Mouse (Mus musculus): Measurements from ENCODE around the gene Rasa4. TPM values are rescaled to one million over a fixed set of nuclear protein-coding genes. Genes with fewer than 3 reads are reported as not detected.
A peak's percentile ranks its signal among the peaks of the same experiment; 100 is the strongest.
"Not testable (repeated sequence)": the region's sequence is repeated elsewhere in the genome, so short reads cannot be mapped to it uniquely, and the experiment has no call there.

Rasa4 gene
- polyA plus RNA-seq, 1 experiment: 9.1 TPM

- no peak overlapping the region for H3K27ac ChIP-seq (ENCODE audit: insufficient read depth, low read depth, low read length)
- H3K4me1 ChIP-seq (ENCODE audit: control insufficient read depth, insufficient read depth, low read length): 0 out of 2 replicates have a peak, but pooled peaks cover 2% of the 10 kb centered on the region
- WGBS: 50% methylated on average over 8 of the region's 8 CpGs
- H3K27me3 ChIP-seq (replicated peaks; ENCODE audit: control insufficient read depth, insufficient read depth, low read length): no peaks in the 10 kb centered on the region
- no peaks in the 10 kb centered on the region for H3K36me3 ChIP-seq (ENCODE audit: control insufficient read depth, insufficient read depth, low read length)
- no peak for DNase-seq
- TF ChIP-seq POLR2A (IDR thresholded peaks at IDR 0.05; ENCODE audit: low read depth, low read length): no peak
- no peak for TF ChIP-seq CTCF (conservative IDR thresholded peaks at IDR 0.05; ENCODE audit: insufficient read depth, insufficient read length, low read depth, low read length)
- no peak overlapping the region for H3K4me3 ChIP-seq (ENCODE audit: insufficient read depth, low read depth, low read length)
Measured at GRCm38 (mm10) chr5:136094249-136095010, 10.7 kb downstream of the Rasa4 start.

GRCm38 (mm10) chr5:136095089-136095488, 11.4 kb downstream of the Rasa4 start:
- no peak for TF ChIP-seq CTCF (conservative IDR thresholded peaks at IDR 0.05; ENCODE audit: insufficient read depth, insufficient read length, low read depth, low read length)
- no peak for TF ChIP-seq POLR2A (IDR thresholded peaks at IDR 0.05; ENCODE audit: low read depth, low read length)
- Histone ChIP-seq H3K4me3 (ENCODE audit: insufficient read depth, low read depth, low read length) (no peak overlapping the region), H3K36me3 (ENCODE audit: control insufficient read depth, insufficient read depth, low read length) (no peaks in the 10 kb centered on the region), H3K4me1 (ENCODE audit: control insufficient read depth, insufficient read depth, low read length) (0 out of 2 replicates have a peak, but pooled peaks cover 2% of the 10 kb centered on the region), H3K27me3 (replicated peaks; ENCODE audit: control insufficient read depth, insufficient read depth, low read length) (no peaks in the 10 kb centered on the region), H3K27ac (ENCODE audit: insufficient read depth, low read depth, low read length) (no peak overlapping the region)
- DNase-seq: no peak
- 84% methylated on average over 7 of the region's 7 CpGs for WGBS

GRCm38 (mm10) chr5:136098536-136098935, 14.8 kb downstream of the Rasa4 start:
- WGBS: 55% methylated on average over 10 of the region's 10 CpGs
- Histone ChIP-seq H3K27me3 (replicated peaks; ENCODE audit: control insufficient read depth, insufficient read depth, low read length) (no peaks in the 10 kb centered on the region), H3K36me3 (ENCODE audit: control insufficient read depth, insufficient read depth, low read length) (no peaks in the 10 kb centered on the region), H3K4me3 (ENCODE audit: insufficient read depth, low read depth, low read length) (no peak overlapping the region), H3K4me1 (ENCODE audit: control insufficient read depth, insufficient read depth, low read length) (0 out of 2 replicates have a peak, but pooled peaks cover 2% of the 10 kb centered on the region), H3K27ac (ENCODE audit: insufficient read depth, low read depth, low read length) (peak overlapping the region; percentile 27; the same call in 1 of the 2 replicates)
- DNase-seq: peak; percentile 87
- TF ChIP-seq POLR2A (IDR thresholded peaks at IDR 0.05; ENCODE audit: low read depth, low read length): no peak
- TF ChIP-seq CTCF (conservative IDR thresholded peaks at IDR 0.05; ENCODE audit: insufficient read depth, insufficient read length, low read depth, low read length): no peak

GRCm38 (mm10) chr5:136102099-136102820, 18.5 kb downstream of the Rasa4 start:
- 15% methylated on average over 41 of the region's 41 CpGs for WGBS
- 0 out of 2 replicates have a peak, but pooled peaks cover 2% of the 10 kb centered on the region for H3K4me1 ChIP-seq (ENCODE audit: control insufficient read depth, insufficient read depth, low read length)
- no peak overlapping the region for H3K27ac ChIP-seq (ENCODE audit: insufficient read depth, low read depth, low read length)
- DNase-seq: peak; percentile 72
- H3K36me3 ChIP-seq (ENCODE audit: control insufficient read depth, insufficient read depth, low read length): no peaks in the 10 kb centered on the region
- peak overlapping the region; percentile 23; the same call in 1 of the 2 replicates for H3K4me3 ChIP-seq (ENCODE audit: insufficient read depth, low read depth, low read length)
- TF ChIP-seq POLR2A (IDR thresholded peaks at IDR 0.05; ENCODE audit: low read depth, low read length) (no peak), CTCF (conservative IDR thresholded peaks at IDR 0.05; ENCODE audit: insufficient read depth, insufficient read length, low read depth, low read length) (peak; percentile 93)
- no peaks in the 10 kb centered on the region for H3K27me3 ChIP-seq (replicated peaks; ENCODE audit: control insufficient read depth, insufficient read depth, low read length)

GRCm38 (mm10) chr5:136104511-136104910, 20.8 kb downstream of the Rasa4 start:
- peak; percentile 25; the same call in 1 of the 2 replicates for TF ChIP-seq CTCF (conservative IDR thresholded peaks at IDR 0.05; ENCODE audit: insufficient read depth, insufficient read length, low read depth, low read length)
- TF ChIP-seq POLR2A (IDR thresholded peaks at IDR 0.05; ENCODE audit: low read depth, low read length): no peak
- 95% methylated on average over 5 of the region's 5 CpGs for WGBS
- Histone ChIP-seq H3K4me3 (ENCODE audit: insufficient read depth, low read depth, low read length) (no peak overlapping the region), H3K27me3 (replicated peaks; ENCODE audit: control insufficient read depth, insufficient read depth, low read length) (no peaks in the 10 kb centered on the region), H3K4me1 (ENCODE audit: control insufficient read depth, insufficient read depth, low read length) (no peaks in the 10 kb centered on the region; the same call in 1 of the 2 replicates), H3K36me3 (ENCODE audit: control insufficient read depth, insufficient read depth, low read length) (no peaks in the 10 kb centered on the region), H3K27ac (ENCODE audit: insufficient read depth, low read depth, low read length) (no peak overlapping the region)
- no peak for DNase-seq

GRCm38 (mm10) chr5:136108486-136108885, 24.8 kb downstream of the Rasa4 start:
- no peaks in the 10 kb centered on the region; the same call in 1 of the 2 replicates for H3K4me1 ChIP-seq (ENCODE audit: control insufficient read depth, insufficient read depth, low read length)
- no peaks in the 10 kb centered on the region for H3K27me3 ChIP-seq (replicated peaks; ENCODE audit: control insufficient read depth, insufficient read depth, low read length)
- 56% methylated on average over 2 of the region's 2 CpGs for WGBS
- no peaks in the 10 kb centered on the region for H3K36me3 ChIP-seq (ENCODE audit: control insufficient read depth, insufficient read depth, low read length)
- no peak overlapping the region for H3K27ac ChIP-seq (ENCODE audit: insufficient read depth, low read depth, low read length)
- no peak overlapping the region for H3K4me3 ChIP-seq (ENCODE audit: insufficient read depth, low read depth, low read length)
- TF ChIP-seq CTCF (conservative IDR thresholded peaks at IDR 0.05; ENCODE audit: insufficient read depth, insufficient read length, low read depth, low read length) (no peak), POLR2A (IDR thresholded peaks at IDR 0.05; ENCODE audit: low read depth, low read length) (no peak)
- no peak for DNase-seq

GRCm38 (mm10) chr5:136109042-136109441, 25.3 kb downstream of the Rasa4 start:
- Histone ChIP-seq H3K36me3 (ENCODE audit: control insufficient read depth, insufficient read depth, low read length) (no peaks in the 10 kb centered on the region), H3K4me1 (ENCODE audit: control insufficient read depth, insufficient read depth, low read length) (no peaks in the 10 kb centered on the region; the same call in 1 of the 2 replicates), H3K27ac (ENCODE audit: insufficient read depth, low read depth, low read length) (no peak overlapping the region), H3K4me3 (ENCODE audit: insufficient read depth, low read depth, low read length) (no peak overlapping the region), H3K27me3 (replicated peaks; ENCODE audit: control insufficient read depth, insufficient read depth, low read length) (no peaks in the 10 kb centered on the region)
- WGBS: 59% methylated on average over 3 of the region's 3 CpGs
- TF ChIP-seq CTCF (conservative IDR thresholded peaks at IDR 0.05; ENCODE audit: insufficient read depth, insufficient read length, low read depth, low read length) (no peak), POLR2A (IDR thresholded peaks at IDR 0.05; ENCODE audit: low read depth, low read length) (no peak)
- DNase-seq: peak; percentile 46

GRCm38 (mm10) chr5:136113546-136113945, 29.8 kb downstream of the Rasa4 start:
- not testable (repeated sequence) for H3K27ac ChIP-seq (ENCODE audit: insufficient read depth, low read depth, low read length); H3K4me3 ChIP-seq (ENCODE audit: insufficient read depth, low read depth, low read length); H3K27me3 ChIP-seq (replicated peaks; ENCODE audit: control insufficient read depth, insufficient read depth, low read length); H3K36me3 ChIP-seq (ENCODE audit: control insufficient read depth, insufficient read depth, low read length); H3K4me1 ChIP-seq (ENCODE audit: control insufficient read depth, insufficient read depth, low read length); DNase-seq
- 51% methylated on average over 4 of the region's 4 CpGs for WGBS
